Mouse (Mus musculus): ENCODE measurements around the gene Matn1. TPM values are rescaled to one million over a fixed set of nuclear protein-coding genes. Genes with fewer than 3 reads are reported as not detected.

Matn1 gene
- total and polyA plus RNA-seq, 2 experiments from 2014 or later, result 0.20 TPM; not detected in 1

- no peak overlapping the region for H3K4me3 ChIP-seq (ENCODE audit: low read depth, low read length)
- no peak for TF ChIP-seq CTCF (IDR thresholded peaks at IDR 0.05)
- WGBS, result 37% methylated on average over 6 of the region's 6 CpGs
- H3K4me2 ChIP-seq (ENCODE audit: low read depth, low read length, poor library complexity, severe bottlenecking), result no peak overlapping the region
- H3K4me1 ChIP-seq (ENCODE audit: insufficient read depth, low read length), result no peaks in the 10 kb centered on the region
- H3K9me3 ChIP-seq (ENCODE audit: low read length), result no peaks in the 10 kb centered on the region
- H3K36me3 ChIP-seq (ENCODE audit: insufficient read depth, low read length), result no peaks in the 10 kb centered on the region
- ATAC-seq (ENCODE audit: low FRiP score) (no peak), DNase-seq (ENCODE audit: low spot score) (no peak)
- no peak overlapping the region for H3K27ac ChIP-seq (ENCODE audit: low read depth, low read length)
- no peak overlapping the region for H3K9ac ChIP-seq (replicated peaks; ENCODE audit: low read length, poor library complexity, severe bottlenecking)
- H3K27me3 ChIP-seq (ENCODE audit: insufficient read depth, low read length), result no peaks in the 10 kb centered on the region; the same call in 1 of the 2 replicates
These were observed 15.5 kb downstream of the Matn1 start for GRCm38 (mm10) chr4:130959678-130960077.

GRCm38 (mm10) chr4:130960118-130960734 is 16.0 kb downstream of the Matn1 start:
- 29% methylated on average over 9 of the region's 9 CpGs for WGBS
- 0 out of 2 replicates have a peak, but pooled peaks have one; percentile 10 for ATAC-seq (ENCODE audit: low FRiP score)
- TF ChIP-seq CTCF (IDR thresholded peaks at IDR 0.05), result peak; percentile 98

GRCm38 (mm10) chr4:130971278-130971677 is 27.1 kb downstream of the Matn1 start:
- 98% methylated on average over 1 of the region's 1 CpGs for WGBS
- Histone ChIP-seq H3K9ac (replicated peaks; ENCODE audit: low read length, poor library complexity, severe bottlenecking) (no peak overlapping the region), H3K27ac (ENCODE audit: low read depth, low read length) (no peak overlapping the region), H3K4me1 (ENCODE audit: insufficient read depth, low read length) (no peaks in the 10 kb centered on the region), H3K4me2 (ENCODE audit: low read depth, low read length, poor library complexity, severe bottlenecking) (no peak overlapping the region), H3K27me3 (ENCODE audit: insufficient read depth, low read length) (no peaks in the 10 kb centered on the region), H3K9me3 (ENCODE audit: low read length) (no peaks in the 10 kb centered on the region), H3K36me3 (ENCODE audit: insufficient read depth, low read length) (no peaks in the 10 kb centered on the region), H3K4me3 (ENCODE audit: low read depth, low read length) (no peak overlapping the region)
- ATAC-seq (ENCODE audit: low FRiP score) (no peak), DNase-seq (ENCODE audit: low spot score) (no peak)
- peak; percentile 53 for TF ChIP-seq CTCF (IDR thresholded peaks at IDR 0.05)

More at GRCm38 (mm10) chr4:130960118-130960734, 16.0 kb downstream of the Matn1 start:
- Histone ChIP-seq H3K27ac (ENCODE audit: low read depth, low read length) (no peak overlapping the region), H3K27me3 (ENCODE audit: insufficient read depth, low read length) (no peaks in the 10 kb centered on the region; the same call in 1 of the 2 replicates), H3K9ac (replicated peaks; ENCODE audit: low read length, poor library complexity, severe bottlenecking) (no peak overlapping the region), H3K36me3 (ENCODE audit: insufficient read depth, low read length) (no peaks in the 10 kb centered on the region), H3K4me2 (ENCODE audit: low read depth, low read length, poor library complexity, severe bottlenecking) (no peak overlapping the region), H3K4me1 (ENCODE audit: insufficient read depth, low read length) (no peaks in the 10 kb centered on the region), H3K4me3 (ENCODE audit: low read depth, low read length) (no peak overlapping the region), H3K9me3 (ENCODE audit: low read length) (no peaks in the 10 kb centered on the region)
- DNase-seq (ENCODE audit: low spot score), result peak; percentile 86

- ATAC-seq (ENCODE audit: low FRiP score) (peak; percentile 44; the same call in 1 of the 2 replicates), DNase-seq (ENCODE audit: low spot score) (peak; percentile 72)
- no peaks in the 10 kb centered on the region for H3K4me1 ChIP-seq (ENCODE audit: insufficient read depth, low read length)
- 40% methylated on average over 5 of the region's 5 CpGs for WGBS
- no peak for TF ChIP-seq CTCF (IDR thresholded peaks at IDR 0.05)
- no peak overlapping the region for H3K4me2 ChIP-seq (ENCODE audit: low read depth, low read length, poor library complexity, severe bottlenecking)
- H3K9me3 ChIP-seq (ENCODE audit: low read length), result no peaks in the 10 kb centered on the region
- H3K27me3 ChIP-seq (ENCODE audit: insufficient read depth, low read length), result no peaks in the 10 kb centered on the region
- no peak overlapping the region for H3K9ac ChIP-seq (replicated peaks; ENCODE audit: low read length, poor library complexity, severe bottlenecking)
- H3K4me3 ChIP-seq (ENCODE audit: low read depth, low read length), result no peak overlapping the region
- H3K27ac ChIP-seq (ENCODE audit: low read depth, low read length), result peak overlapping the region; percentile 59
- H3K36me3 ChIP-seq (ENCODE audit: insufficient read depth, low read length), result no peaks in the 10 kb centered on the region
These were observed 28.2 kb downstream of the Matn1 start for GRCm38 (mm10) chr4:130972421-130972829.

GRCm38 (mm10) chr4:130973332-130974263 is 29.4 kb downstream of the Matn1 start:
- H3K4me2 ChIP-seq (ENCODE audit: low read depth, low read length, poor library complexity, severe bottlenecking), result no peak overlapping the region
- no peaks in the 10 kb centered on the region for H3K4me1 ChIP-seq (ENCODE audit: insufficient read depth, low read length)
- DNase-seq (ENCODE audit: low spot score) (peak; percentile 81), ATAC-seq (ENCODE audit: low FRiP score) (no peak)
- H3K36me3 ChIP-seq (ENCODE audit: insufficient read depth, low read length), result no peaks in the 10 kb centered on the region
- 33% methylated on average over 19 of the region's 19 CpGs for WGBS
- no peak overlapping the region for H3K27ac ChIP-seq (ENCODE audit: low read depth, low read length)
- no peak overlapping the region for H3K9ac ChIP-seq (replicated peaks; ENCODE audit: low read length, poor library complexity, severe bottlenecking)
- no peaks in the 10 kb centered on the region for H3K9me3 ChIP-seq (ENCODE audit: low read length)
- no peak overlapping the region for H3K4me3 ChIP-seq (ENCODE audit: low read depth, low read length)
- TF ChIP-seq CTCF (IDR thresholded peaks at IDR 0.05), result no peak
- no peaks in the 10 kb centered on the region for H3K27me3 ChIP-seq (ENCODE audit: insufficient read depth, low read length)

GRCm38 (mm10) chr4:130978981-130979380 is 34.8 kb downstream of the Matn1 start:
- Histone ChIP-seq H3K4me1 (ENCODE audit: insufficient read depth, low read length) (no peaks in the 10 kb centered on the region), H3K9ac (replicated peaks; ENCODE audit: low read length, poor library complexity, severe bottlenecking) (no peak overlapping the region), H3K4me3 (ENCODE audit: low read depth, low read length) (no peak overlapping the region), H3K27me3 (ENCODE audit: insufficient read depth, low read length) (no peaks in the 10 kb centered on the region), H3K9me3 (ENCODE audit: low read length) (no peaks in the 10 kb centered on the region), H3K27ac (ENCODE audit: low read depth, low read length) (no peak overlapping the region), H3K36me3 (ENCODE audit: insufficient read depth, low read length) (no peaks in the 10 kb centered on the region), H3K4me2 (ENCODE audit: low read depth, low read length, poor library complexity, severe bottlenecking) (no peak overlapping the region)
- ATAC-seq (ENCODE audit: low FRiP score) (no peak), DNase-seq (ENCODE audit: low spot score) (no peak)
- WGBS, result 78% methylated on average over 3 of the region's 3 CpGs
- no peak for TF ChIP-seq CTCF (IDR thresholded peaks at IDR 0.05)
